Mouse (Mus musculus) layer of hippocampus, adult 9-10 months (tissue): ENCODE measurements around the gene Pdlim1.
"Not testable (repeated sequence)": the region's sequence is repeated elsewhere in the genome, so short reads cannot be mapped to it uniquely, and the experiment has no call there.

Source experiments
- DNase-seq: peaks from one replicate; pipeline ENCODE4 v3.0.0; 2022; ENCODE audit warnings: low spot score

The Pdlim1 gene

DNA sequence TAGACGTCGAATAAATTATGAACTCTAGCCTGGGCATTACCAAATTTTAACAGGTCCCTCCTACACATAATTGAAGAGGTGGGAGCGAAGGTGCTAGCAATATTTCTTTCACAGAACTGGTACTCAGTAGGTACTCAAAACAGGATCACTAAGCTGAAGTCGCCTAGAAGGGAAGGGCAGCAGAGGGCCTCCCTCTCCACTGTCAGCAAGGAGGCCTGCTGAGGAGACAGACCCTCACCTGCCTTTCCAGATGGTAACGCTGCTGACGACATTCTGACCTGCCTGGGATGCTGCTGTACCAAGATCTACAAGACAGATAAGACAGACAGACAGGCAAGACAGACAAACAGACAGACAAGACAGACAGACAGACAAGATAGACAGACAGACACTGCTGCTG lies 31.3 kb downstream of the Pdlim1 start:
- DNase-seq = no peak

DNA sequence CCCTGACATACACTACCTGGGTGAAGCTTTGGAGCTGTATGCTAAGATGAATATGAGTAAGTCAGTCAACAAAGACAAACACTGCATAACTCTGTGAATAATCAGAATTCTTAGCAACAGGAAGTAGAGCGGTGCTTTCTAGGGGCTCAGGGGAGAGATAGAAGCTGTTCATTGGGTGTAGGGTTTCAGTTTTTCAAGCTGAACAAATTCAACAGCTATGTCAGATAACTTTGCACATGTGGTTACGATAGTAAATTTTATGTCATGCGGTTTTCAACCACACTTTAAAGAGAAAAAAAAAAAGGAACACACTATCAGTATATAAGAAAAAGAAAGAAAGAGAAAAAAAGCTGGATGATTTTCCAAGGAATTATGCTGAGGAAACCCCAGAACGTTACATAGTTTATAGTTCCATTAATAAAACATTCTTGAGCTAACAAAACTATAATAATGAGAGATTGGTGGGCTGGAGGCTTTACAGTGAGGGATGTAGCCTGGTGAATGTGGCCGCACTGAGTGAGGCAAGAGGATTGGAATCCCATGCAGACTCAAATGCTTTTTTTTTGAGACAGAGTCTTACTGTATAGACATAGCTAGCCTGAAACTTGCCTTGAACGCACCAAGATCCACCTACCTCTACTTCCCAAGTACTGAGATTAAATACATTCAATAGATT lies 33.3 kb downstream of the Pdlim1 start:
- no peak for DNase-seq

GRCm38 (mm10) chr19:40232560-40232959 lies 39.1 kb downstream of the Pdlim1 start:
- DNase-seq = no peak

DNA sequence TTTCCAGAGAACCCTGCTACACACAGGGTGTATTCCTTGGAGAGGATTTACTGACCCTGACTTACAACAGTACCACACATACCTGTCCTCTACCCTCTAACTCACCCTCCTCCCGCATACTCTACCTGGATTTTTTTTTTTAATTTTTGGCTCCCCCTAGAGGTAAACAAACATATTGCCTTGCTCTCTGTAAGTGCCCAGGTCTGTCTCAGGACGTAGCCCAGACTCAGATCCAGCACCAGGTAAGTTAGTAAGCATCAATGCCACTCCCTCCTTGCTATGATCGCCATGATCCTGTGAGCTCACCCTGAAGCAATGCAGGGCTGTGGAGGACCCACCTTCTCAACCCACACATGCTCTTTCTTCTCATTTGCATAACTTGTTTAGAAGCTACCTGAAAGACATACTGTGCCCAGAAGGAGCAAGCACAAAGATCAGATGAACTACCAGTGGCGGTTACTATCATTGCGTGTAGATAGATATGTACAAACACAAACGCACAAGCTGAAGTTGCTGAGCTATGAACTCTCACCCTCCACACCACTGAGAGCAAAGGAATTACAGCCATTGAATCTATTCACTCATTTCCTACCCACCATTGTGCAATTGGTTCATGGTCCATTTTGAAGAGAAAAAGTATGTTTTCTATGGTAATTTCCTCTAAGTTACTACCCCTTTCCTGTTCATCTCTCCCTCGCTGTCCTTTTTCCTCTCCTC lies 39.7 kb downstream of the Pdlim1 start:
- no peak for DNase-seq

- no peak for DNase-seq
These were observed 40.4 kb downstream of the Pdlim1 start for GRCm38 (mm10) chr19:40231074-40231738.

DNA sequence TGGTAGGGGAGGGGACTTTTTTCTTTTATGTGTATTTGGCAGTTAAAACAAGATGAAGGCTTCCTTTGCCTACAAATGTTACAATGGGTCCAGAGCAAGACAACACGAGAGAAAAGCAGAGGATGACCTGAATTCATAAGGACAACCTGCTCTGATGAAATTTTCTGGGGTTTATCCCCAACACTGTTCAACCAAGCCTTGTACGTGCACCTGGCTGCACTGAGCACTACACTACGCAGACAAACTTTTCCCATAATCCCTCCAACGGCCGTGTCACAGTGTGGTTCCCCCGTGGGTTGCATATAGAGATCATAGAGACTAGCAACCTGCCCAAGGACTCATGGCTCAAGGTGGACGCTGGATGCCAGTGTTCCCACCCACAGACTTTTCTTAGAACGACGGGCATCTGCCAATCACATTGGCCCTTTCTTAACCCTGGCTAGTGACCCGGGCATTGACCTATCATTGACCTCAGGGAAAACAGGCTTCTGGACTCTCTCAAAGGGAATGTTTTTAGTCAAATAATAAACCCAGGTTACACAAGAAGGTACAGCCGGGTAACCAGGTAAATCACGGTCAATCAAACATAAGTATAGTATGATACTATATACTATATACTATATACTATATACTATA lies 45.0 kb downstream of the Pdlim1 start:
- no peak for DNase-seq

DNA sequence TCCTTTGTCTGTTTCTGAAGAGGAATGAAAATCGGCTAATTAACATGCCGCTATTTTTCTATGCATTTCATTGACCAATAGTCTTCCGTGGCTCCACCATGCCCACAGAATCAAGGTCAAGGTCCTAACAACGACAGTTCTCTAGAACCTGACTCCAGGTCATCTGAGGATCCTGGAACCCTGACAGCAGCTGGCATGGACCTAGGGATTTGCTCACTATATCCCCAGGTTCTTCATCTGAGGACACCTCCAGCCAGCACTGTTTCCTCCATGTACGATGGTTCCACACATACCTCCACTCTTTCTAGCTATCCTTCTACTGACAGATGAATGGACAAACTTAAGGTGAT lies 45.9 kb downstream of the Pdlim1 start:
- no peak for DNase-seq

- DNase-seq = peak; percentile 67
These were observed 46.4 kb downstream of the Pdlim1 start for GRCm38 (mm10) chr19:40225102-40225760.

DNA sequence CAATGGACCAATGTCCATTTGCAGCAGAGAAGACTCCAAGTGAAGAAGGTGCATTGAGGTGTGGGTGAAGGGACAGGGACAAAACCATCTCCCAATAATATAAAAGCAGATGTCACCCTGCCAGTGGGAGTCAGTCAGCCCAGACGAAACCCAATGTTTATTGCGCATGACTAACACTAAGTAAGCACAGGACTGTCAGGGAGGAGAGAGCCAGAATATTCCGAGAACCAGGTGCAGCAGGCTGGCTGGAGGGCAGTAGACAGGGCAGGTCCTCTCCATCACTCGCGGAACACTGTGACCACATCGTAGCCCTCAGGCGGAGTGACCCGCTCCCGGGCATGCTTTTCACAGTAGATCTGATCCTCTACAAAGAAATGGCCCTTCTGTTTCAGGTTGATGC lies 49.3 kb downstream of the Pdlim1 start:
- DNase-seq = not testable (repeated sequence)

DNA sequence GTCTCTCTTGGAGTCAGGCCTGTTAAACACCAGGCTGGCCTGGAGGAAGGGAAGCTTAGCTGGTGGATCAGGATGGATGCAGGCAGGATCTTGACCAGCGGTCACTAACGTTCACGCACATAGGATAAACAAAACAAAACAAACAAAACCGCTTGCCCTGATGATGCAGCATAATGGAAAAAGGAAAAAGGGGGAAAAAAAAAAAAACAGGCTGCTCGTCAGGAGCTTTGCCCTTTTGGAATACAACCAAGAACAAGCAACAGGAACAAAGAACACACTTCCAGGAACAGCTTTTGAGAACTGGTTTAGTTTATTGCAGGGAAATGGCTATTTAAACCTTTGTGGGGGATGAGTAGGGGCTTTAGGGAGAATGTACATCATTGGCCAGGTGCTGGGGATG lies 50.8 kb downstream of the Pdlim1 start:
- DNase-seq = no peak

DNA sequence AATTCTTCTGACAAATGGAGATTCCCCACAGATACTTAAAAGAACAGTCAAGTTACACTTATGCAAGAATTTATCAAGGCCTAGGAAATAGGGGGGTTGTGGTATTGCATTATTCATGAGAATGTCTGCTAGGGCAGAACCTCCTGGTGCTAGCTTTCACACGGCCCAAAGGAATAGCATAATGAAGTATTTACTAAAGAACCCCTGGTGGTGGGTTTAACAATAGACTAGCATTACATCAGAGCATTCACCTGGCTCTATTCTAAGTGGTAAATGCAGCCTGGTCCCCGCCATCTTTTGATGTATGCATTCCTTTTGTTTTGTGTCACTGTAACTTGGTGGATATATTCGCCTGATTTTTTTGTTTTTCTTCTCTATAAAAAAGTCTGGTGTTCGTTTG lies 68.7 kb downstream of the Pdlim1 start:
- not testable (repeated sequence) for DNase-seq

DNA sequence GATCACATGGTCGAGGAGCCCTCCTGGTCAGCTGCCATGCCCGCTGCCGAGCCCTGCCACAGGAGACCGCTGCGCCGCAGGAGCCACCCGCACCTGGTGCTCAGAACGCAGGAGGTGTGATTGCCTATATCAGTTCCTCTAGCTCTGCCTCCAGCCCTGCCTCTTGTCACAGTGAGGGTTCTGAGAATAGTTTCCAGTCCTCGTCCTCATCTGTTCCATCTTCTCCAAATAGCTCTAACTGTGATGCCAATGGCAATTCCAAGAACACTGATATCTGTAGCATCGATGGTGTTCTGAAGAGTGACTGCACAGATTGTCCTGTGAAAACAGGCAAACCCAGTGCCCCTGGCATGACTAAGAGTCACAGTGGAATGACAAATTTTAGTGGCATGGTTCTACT lies 81.0 kb downstream of the Pdlim1 start:
- DNase-seq = no peak

- no peak for DNase-seq
These were observed 84.5 kb downstream of the Pdlim1 start, which contains the start of gene Cyp2c70 for GRCm38 (mm10) chr19:40187160-40187559. Gene Cyp2c70, minus strand, starts transcription at chr19:40187333.

DNA sequence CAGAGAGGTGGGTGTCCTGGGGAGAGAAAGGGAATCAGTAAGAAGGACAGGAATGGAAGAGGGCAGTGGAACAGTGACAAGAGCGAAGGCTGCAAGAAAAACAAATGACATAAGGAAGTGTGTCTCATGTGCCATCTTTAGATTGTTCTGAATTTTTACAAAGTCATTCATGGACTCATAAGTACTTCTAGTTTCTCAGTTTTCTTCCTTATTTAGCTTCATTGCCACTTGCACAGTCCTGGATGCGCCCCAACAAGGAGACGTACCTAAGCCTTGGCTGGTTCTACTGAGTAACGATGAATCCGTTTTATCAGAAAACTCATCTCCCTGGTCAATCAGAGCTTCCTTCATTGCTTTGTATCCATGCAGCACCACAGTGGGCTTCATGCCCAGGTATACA lies 88.0 kb downstream of the Pdlim1 start:
- DNase-seq = no peak

GRCm38 (mm10) chr19:40178311-40178710 lies 93.3 kb downstream of the Pdlim1 start:
- DNase-seq = no peak
